Mouse (Mus musculus): ENCODE measurements around the gene Plekhg6.

GRCm38 (mm10) chr6:125349575-125350230, 30.9 kb downstream of the Plekhg6 start:
- TF ChIP-seq TAL1 (IDR thresholded peaks at IDR 0.05; ENCODE audit: low read length) (no peak), GATA1 (IDR thresholded peaks at IDR 0.05; ENCODE audit: low read length) (no peak)

All from erythroblast, embryonic 14.5 days (primary cell).